Mouse (Mus musculus) activated CD4-positive, CD25-positive, alpha-beta regulatory T cell (primary cell): ENCODE results near the gene Clk4. TPM values are rescaled to one million over a fixed set of nuclear protein-coding genes. Genes with fewer than 3 reads are reported as not detected.

ENCODE experiments used
- polyA plus RNA-seq, 2 experiments: library from polyadenylated mRNA; unstranded; fragments of 100-300 nt; shearing (Covaris generic); gene quantifications; one replicate each; pipeline ENCODE4 v1.2.1; 2017

The Clk4 gene
- 100 to 1,000 TPM; 151 to 177 TPM for polyA plus RNA-seq

GRCm38 (mm10) chr11:51261680-51262219 lies at the start of gene Clk4:
Gene Clk4 (plus strand): TSS chr11:51261730.

GRCm38 (mm10) chr11:51220308-51220707 lies 41.2 kb upstream of the Clk4 start, which contains the start of gene Gm12569:
Gene Gm12569 (plus strand): TSS chr11:51220473.

GRCm38 (mm10) chr11:51262342-51263285 lies 1.1 kb downstream of the Clk4 start, which contains the start of gene BC049762:
Gene BC049762 (minus strand): TSS chr11:51263046.

GRCm38 (mm10) chr11:51289564-51290041 lies 28.1 kb downstream of the Clk4 start, which contains the start of gene Col23a1:
Gene Col23a1 (plus strand): TSS chr11:51289920.

Other genes with a start within 250 kb of the Clk4 start
- gene Olfr54, start 247.5 kb upstream of the Clk4 start, polyA plus RNA-seq: under 1 TPM in 1 of 2 experiments, not detected in 1; 0.06 TPM
- gene Olfr1375, start 213.6 kb upstream of the Clk4 start, polyA plus RNA-seq: not detected
- gene Zfp354a, start 202.5 kb upstream of the Clk4 start, polyA plus RNA-seq: not detected
- under 1 TPM in 1 of 2 experiments, not detected in 1; 0.64 TPM for gene Gm12569, start 41.3 kb upstream of the Clk4 start, polyA plus RNA-seq
- under 1 TPM in 1 of 2 experiments, not detected in 1; 0.27 TPM for gene BC049762, start 1.3 kb downstream of the Clk4 start, polyA plus RNA-seq
- 1 to 10 TPM in 1 of 2 experiments, under 1 TPM in 1; 0.61 to 3.0 TPM for gene Col23a1, start 28.2 kb downstream of the Clk4 start, polyA plus RNA-seq